Mouse (Mus musculus) embryonic facial prominence, embryonic 11.5 days (tissue): ENCODE data around the gene Cwc25. TPM values are rescaled to one million over a fixed set of nuclear protein-coding genes. Genes with fewer than 3 reads are reported as not detected.

Experiments used
- ATAC-seq: fragments of 200-750 bp; cut with Nextera tagmentation; replicated peaks from 2 replicates; pipeline ENCODE4 v1.8.0; 2017; ENCODE audit warnings: low read depth; ENCODE audit not compliant: insufficient number of reproducible peaks, low FRiP score, low TSS enrichment
- DNase-seq: peaks from one replicate; pipeline ENCODE4 v3.0.0-alpha.2; 2015; ENCODE audit warnings: low spot score
- H3K27ac ChIP-seq: fragments of 300-500 bp; sonication (generic); replicated peaks from 2 replicates; pipeline ENCODE4 v1.5.1; 2014; ENCODE audit warnings: mild to moderate bottlenecking, low read depth, low read length, control low read depth
- H3K27me3 ChIP-seq: fragments of 300-500 bp; sonication (generic); 2 replicates; pipeline ENCODE4 v1.6.1; 2014; ENCODE audit warnings: mild to moderate bottlenecking, low read length, moderate library complexity, mixed read lengths; ENCODE audit not compliant: control insufficient read depth, insufficient read depth
- H3K36me3 ChIP-seq: fragments of 300-500 bp; sonication (generic); replicated peaks from 2 replicates; pipeline ENCODE4 v1.6.1; 2014; ENCODE audit warnings: low read depth, mild to moderate bottlenecking, low read length, moderate library complexity, mixed read lengths; ENCODE audit not compliant: control insufficient read depth, insufficient read depth
- H3K4me1 ChIP-seq: fragments of 300-500 bp; sonication (generic); 2 replicates; pipeline ENCODE4 v1.6.1; 2014; ENCODE audit warnings: low read length, mixed read lengths; ENCODE audit not compliant: control insufficient read depth, insufficient read depth
- H3K4me2 ChIP-seq: fragments of 300-500 bp; sonication (generic); 2 replicates; pipeline ENCODE4 v1.6.1; 2014; ENCODE audit warnings: low read depth, mild to moderate bottlenecking, control low read depth, low read length, moderate library complexity
- H3K4me3 ChIP-seq: fragments of 300-500 bp; sonication (generic); 2 replicates; pipeline ENCODE4 v1.5.1; 2014; ENCODE audit warnings: low read depth, low read length, control low read depth
- H3K9ac ChIP-seq: fragments of 300-500 bp; sonication (generic); replicated peaks from 2 replicates; pipeline ENCODE4 v1.6.1; 2014; ENCODE audit warnings: mild to moderate bottlenecking, control low read depth, low read length
- H3K9me3 ChIP-seq: fragments of 300-500 bp; sonication (generic); replicated peaks from 2 replicates; pipeline ENCODE4 v1.6.1; 2016; ENCODE audit warnings: mild to moderate bottlenecking, low read length, inconsistent platforms, mixed read lengths; ENCODE audit not compliant: control insufficient read depth
- WGBS: fragments of 180-500 bp; shearing (Covaris S2); extraction: QIAGEN DNeasy Blood & Tissue Kit; methylation state at CpG from one replicate; pipeline ENCODE4 v1.1.7; 2014; 5-methylcytosine and 5-hydroxymethylcytosine counted together
- polyA plus RNA-seq: library from polyadenylated mRNA; unstranded; fragments of >200 nt; fragmentation: Nextera tagmentation; extraction: Ambion mirVana; gene quantifications from 2 replicates; pipeline ENCODE4 v1.2.1, GENCODE M21; 2014

The Cwc25 gene
- polyA plus RNA-seq, 1 experiment from 2014 or later = 13.1 TPM

DNA sequence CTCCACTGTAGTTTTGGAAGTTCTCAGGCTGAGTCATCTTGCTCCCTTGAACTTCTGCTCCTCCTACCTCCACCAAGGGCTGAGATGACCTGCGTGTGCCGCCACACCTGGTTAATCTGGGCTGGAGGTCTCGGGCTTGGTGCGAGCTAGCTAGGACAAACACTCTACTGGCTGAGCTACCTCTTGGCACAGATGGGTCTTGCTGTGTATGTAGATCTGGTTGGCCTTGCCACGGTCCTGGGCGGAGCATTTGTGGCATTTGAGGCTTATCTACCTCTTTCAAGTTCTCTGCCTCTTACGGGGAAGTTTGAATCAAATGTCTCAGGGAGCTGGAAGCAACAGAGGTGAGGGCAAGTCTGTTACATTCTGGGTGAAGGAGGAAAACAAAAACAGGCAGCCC, 44.0 kb upstream of the Cwc25 start:
- Histone ChIP-seq H3K27ac (no peak overlapping the region), H3K36me3 (peaks cover 3% of the 10 kb centered on the region; the same call in 1 of the 2 replicates), H3K9ac (no peak overlapping the region), H3K9me3 (no peaks in the 10 kb centered on the region), H3K4me1 (peaks cover 42% of the 10 kb centered on the region), H3K4me2 (no peak overlapping the region), H3K4me3 (no peak overlapping the region), H3K27me3 (no peaks in the 10 kb centered on the region)
- 71% methylated on average over 7 of the region's 7 CpGs for WGBS
- no peak for ATAC-seq
- no peak for DNase-seq

DNA sequence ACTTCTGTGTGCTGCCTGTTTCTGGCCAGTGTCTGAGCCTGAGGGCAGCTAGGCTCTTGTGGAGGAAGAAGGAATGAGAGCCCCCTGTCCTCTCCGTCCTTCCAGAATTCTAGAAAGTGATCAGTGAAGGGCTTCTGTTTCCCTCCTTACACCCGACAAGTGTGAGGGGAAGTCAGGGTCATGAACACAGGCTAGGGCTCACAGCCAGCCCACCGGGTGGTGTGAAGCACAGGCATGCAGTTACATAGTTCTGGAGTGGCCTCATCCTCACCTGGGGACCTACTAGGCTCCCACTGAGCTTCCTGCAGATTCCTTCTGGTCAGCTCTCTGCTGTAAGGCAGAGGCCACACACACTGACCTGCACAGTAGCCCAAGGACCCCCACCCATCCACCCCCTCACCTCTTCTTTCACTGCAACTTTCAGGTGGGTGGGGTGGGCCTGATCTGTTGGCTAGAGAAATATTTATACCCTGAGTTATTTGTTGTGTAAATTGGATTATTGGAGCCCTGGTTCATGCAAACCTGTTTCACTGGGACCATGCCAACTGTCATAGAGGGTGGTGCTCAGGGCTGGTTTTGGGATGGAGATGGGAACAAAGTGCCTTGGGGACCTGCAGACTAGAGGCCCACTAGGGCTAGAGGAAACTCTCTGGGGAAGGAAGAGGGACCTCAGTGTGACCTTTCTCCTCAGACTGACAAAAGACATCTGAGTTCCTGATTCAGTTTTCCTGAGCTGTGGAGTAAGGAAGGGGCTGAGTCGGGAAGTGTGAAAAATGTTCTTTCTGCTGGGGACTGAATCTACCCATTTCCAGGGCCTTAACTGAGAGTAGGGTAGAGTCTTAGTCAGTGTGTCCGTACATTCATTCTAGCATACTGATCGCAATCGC, 43.1 kb upstream of the Cwc25 start:
- ATAC-seq (no peak), DNase-seq (no peak)
- no peaks in the 10 kb centered on the region for H3K27me3 ChIP-seq
- no peak overlapping the region for H3K4me3 ChIP-seq
- H3K4me1 ChIP-seq = peaks cover 48% of the 10 kb centered on the region
- no peaks in the 10 kb centered on the region for H3K9me3 ChIP-seq
- no peak overlapping the region for H3K4me2 ChIP-seq
- WGBS = 54% methylated on average over 7 of the region's 7 CpGs
- H3K9ac ChIP-seq = peak overlapping the region; percentile 2; the same call in 1 of the 2 replicates
- H3K27ac ChIP-seq = peak overlapping the region; percentile 35; the same call in 1 of the 2 replicates
- H3K36me3 ChIP-seq = peaks cover 3% of the 10 kb centered on the region; the same call in 1 of the 2 replicates

DNA sequence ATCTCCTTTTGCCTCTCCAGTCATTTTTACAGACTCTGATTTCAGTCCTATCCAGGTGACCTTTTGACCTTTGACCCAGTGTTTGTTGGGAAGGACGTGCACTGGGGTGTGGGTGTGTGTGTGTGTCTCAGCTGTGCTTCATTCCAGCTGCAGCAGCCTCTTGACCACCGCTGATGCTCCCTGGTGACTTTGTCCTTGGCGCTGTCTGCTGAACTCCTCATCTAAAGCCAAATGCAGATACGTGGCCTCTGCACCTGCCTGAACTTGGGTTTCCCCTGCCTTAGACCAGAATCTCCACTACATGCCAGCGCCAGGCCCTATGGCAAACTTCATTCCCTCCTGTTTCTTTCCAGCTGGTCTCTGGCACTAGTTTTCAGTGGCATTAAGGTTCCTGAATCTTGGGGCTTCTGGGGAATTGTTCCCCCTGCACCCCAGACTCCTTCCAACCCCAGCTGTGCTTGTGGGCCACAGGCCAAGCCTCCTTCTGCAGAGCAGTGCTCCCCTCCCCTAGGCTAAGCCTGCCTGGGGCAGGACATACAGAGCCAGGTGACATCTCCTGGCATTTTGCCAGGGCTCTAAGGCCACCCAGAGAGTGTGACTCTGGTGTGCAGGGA, 42.4 kb upstream of the Cwc25 start:
- no peaks in the 10 kb centered on the region for H3K9me3 ChIP-seq
- H3K36me3 ChIP-seq = peaks cover 3% of the 10 kb centered on the region; the same call in 1 of the 2 replicates
- H3K9ac ChIP-seq = peak overlapping the region; percentile 2; the same call in 1 of the 2 replicates
- H3K27ac ChIP-seq = peak overlapping the region; percentile 35; the same call in 1 of the 2 replicates
- WGBS = 26% methylated on average over 5 of the region's 5 CpGs
- no peak overlapping the region for H3K4me2 ChIP-seq
- ATAC-seq = no peak
- no peaks in the 10 kb centered on the region for H3K27me3 ChIP-seq
- no peak overlapping the region for H3K4me3 ChIP-seq
- DNase-seq = peak; percentile 24
- H3K4me1 ChIP-seq = peaks cover 54% of the 10 kb centered on the region

DNA sequence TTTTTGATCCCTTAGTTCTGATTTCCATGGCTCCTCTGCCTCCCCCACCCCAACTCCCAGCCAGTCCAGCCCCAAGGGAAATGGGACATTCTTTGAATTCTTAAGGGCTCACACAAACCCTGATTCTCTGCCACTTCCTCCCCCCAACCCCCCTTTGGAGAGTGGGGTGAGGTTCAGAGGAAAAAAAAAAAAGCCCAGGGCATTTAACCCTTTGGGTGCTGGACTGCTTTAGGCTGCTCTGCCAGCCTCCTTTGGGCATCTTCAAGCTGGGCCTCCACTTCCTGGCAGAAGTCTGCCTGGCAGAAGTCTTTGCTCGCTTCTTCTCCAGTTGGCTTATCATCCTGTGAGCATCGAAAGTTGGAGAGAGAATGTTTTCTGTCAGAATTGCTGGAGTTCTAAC, 41.7 kb upstream of the Cwc25 start:
- ATAC-seq = no peak
- no peak overlapping the region for H3K4me2 ChIP-seq
- no peaks in the 10 kb centered on the region for H3K27me3 ChIP-seq
- peak; percentile 74 for DNase-seq
- no peaks in the 10 kb centered on the region for H3K9me3 ChIP-seq
- H3K4me3 ChIP-seq = no peak overlapping the region
- H3K27ac ChIP-seq = peak overlapping the region; percentile 52
- peaks cover 50% of the 10 kb centered on the region for H3K4me1 ChIP-seq
- peaks cover 3% of the 10 kb centered on the region; the same call in 1 of the 2 replicates for H3K36me3 ChIP-seq
- H3K9ac ChIP-seq = no peak overlapping the region
- 57% methylated on average over 2 of the region's 2 CpGs for WGBS

DNA sequence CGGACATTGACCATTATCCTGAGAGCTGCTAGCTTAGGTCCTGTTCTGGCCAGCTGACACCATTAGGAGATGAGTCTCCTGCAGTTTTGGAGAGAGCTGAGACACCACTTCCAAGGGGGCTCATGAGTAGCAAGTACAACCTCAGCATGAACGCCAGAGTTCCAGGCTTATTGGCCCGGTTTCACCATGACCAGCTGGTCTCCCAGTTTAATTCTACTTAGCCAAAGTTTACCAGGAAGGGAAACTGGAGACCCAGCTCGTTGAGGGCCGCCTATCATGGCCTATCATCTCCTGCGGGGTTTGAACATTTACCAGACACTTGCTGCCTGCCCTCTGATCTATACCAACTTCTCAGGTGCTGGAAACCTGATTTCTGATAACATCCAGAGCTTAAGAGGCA, 41.3 kb upstream of the Cwc25 start:
- Histone ChIP-seq H3K27me3 (no peaks in the 10 kb centered on the region), H3K9ac (no peak overlapping the region), H3K36me3 (peaks cover 3% of the 10 kb centered on the region; the same call in 1 of the 2 replicates), H3K4me1 (peaks cover 46% of the 10 kb centered on the region), H3K4me3 (no peak overlapping the region), H3K4me2 (no peak overlapping the region), H3K9me3 (no peaks in the 10 kb centered on the region), H3K27ac (peak overlapping the region; percentile 52)
- 32% methylated on average over 6 of the region's 6 CpGs for WGBS
- ATAC-seq = no peak
- DNase-seq = no peak

DNA sequence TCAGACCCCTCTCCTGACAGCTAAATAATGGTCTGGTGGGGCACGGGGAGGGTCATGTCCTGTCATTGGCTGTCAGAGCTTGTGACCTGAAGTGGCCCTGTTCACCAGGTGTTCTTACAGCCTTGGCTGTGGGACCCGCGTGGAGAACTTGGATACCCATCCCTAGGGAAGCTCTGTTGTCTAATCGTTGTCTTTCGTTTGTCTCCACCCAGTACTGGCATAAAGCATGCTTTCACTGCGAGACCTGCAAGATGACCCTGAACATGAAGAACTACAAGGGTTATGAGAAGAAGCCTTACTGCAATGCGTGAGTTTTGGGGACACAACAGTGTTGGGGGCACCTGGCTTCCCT, 40.2 kb upstream of the Cwc25 start:
- WGBS = 69% methylated on average over 7 of the region's 7 CpGs
- Histone ChIP-seq H3K4me1 (peaks cover 39% of the 10 kb centered on the region), H3K4me3 (no peak overlapping the region), H3K27ac (no peak overlapping the region), H3K9ac (0 out of 2 replicates have a peak overlapping the region, but pooled peaks have one; percentile 18), H3K4me2 (no peak overlapping the region; the same call in 1 of the 2 replicates), H3K27me3 (no peaks in the 10 kb centered on the region), H3K9me3 (no peaks in the 10 kb centered on the region), H3K36me3 (peaks cover 3% of the 10 kb centered on the region; the same call in 1 of the 2 replicates)
- DNase-seq = no peak
- ATAC-seq = no peak

DNA sequence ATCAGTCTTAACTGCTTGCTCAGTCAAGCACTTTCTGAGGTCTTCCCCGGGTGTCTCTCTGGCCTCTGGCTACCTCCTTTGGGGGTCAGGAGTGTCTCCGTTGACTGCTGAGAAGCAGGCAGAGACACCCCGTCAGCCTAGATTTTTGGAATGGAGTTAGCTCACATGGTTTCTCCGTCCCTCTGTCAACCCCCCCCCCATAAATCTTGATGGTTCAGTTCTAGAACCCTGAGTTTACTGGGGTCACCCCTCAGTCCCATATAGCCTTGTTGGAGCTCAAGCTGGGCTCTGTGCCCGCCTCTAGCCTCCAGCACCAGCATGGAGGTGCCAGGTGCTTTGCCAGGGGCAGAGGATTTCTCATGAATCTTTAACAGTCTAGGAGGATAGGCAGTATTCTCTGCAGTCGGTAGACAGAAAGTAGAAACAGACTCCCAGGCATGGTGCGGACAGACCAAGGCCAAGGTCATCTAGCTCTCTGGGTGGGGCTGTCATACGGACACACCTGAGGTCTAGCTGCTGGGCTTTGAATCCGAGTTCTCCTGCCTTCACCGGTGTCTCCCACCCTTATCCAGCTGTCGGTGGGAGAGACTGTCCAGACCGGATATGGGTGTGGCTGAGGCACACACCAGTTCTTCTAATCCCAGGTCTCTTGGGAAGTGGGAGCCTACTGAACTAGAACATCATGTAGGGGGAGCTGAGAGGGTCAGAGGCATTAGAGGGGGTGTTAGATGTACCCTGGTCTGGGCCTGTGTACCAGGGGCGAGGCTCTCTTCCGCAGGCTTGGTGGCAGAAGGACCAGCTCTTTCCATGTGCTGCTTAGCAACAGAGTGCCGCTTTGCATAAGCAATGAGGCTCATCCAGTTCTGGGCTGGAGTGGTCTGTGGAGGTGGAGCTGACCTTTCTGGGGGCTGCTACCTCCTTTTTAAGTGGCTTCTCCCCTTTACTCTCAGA, 39.6 kb upstream of the Cwc25 start:
- no peaks in the 10 kb centered on the region for H3K27me3 ChIP-seq
- ATAC-seq (no peak; the same call in 1 of the 2 replicates), DNase-seq (no peak)
- no peaks in the 10 kb centered on the region for H3K9me3 ChIP-seq
- peaks cover 3% of the 10 kb centered on the region; the same call in 1 of the 2 replicates for H3K36me3 ChIP-seq
- peaks cover 42% of the 10 kb centered on the region for H3K4me1 ChIP-seq
- peak overlapping the region; percentile 35; the same call in 1 of the 2 replicates for H3K27ac ChIP-seq
- no peak overlapping the region for H3K4me3 ChIP-seq
- H3K4me2 ChIP-seq = peak overlapping the region; percentile 7; the same call in 1 of the 2 replicates
- WGBS = 52% methylated on average over 15 of the region's 15 CpGs
- 0 out of 2 replicates have a peak overlapping the region, but pooled peaks have one; percentile 18 for H3K9ac ChIP-seq
